Mouse (Mus musculus) hindlimb bud, embryonic 11.5 days (tissue): ENCODE measurements around the gene Rnf208.

ENCODE experiments used
- DNase-seq: peaks from one replicate; pipeline ENCODE4 v3.0.0-alpha.2; 2012; ENCODE audit warnings: low read depth, low spot score; ENCODE audit errors: extremely low spot score

Rnf208 gene

GRCm38 (mm10) chr2:25242101-25242506, at the start of gene Rnf208, which contains the start of gene Cysrt1:
TSS of gene Rnf208 (plus strand) at chr2:25242255.
TSS of gene Cysrt1 (minus strand) at chr2:25242452.
- DNase-seq: no peak

DNA sequence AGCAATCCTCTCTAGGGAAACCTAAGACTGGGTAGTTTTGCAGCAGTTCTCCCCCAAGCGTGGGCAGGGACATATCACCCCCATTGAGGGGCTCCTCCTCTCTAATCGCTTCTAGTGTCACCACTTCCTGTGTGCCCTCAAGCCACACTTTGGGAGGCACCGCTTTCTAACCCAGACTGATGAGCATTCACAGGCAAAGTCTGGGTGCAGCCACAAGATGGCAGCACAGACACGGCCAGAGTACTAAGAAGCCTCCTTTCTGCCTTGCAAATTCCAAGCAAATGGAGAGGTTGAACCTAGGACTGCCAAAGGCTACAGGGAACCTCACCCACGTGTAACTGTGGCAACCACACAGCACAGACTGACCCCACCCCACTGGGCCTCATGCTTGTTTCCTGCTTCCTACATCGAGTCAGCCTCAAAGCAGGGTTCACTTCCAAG, 48.7 kb upstream of the Rnf208 start:
- peak; percentile 84 for DNase-seq

DNA sequence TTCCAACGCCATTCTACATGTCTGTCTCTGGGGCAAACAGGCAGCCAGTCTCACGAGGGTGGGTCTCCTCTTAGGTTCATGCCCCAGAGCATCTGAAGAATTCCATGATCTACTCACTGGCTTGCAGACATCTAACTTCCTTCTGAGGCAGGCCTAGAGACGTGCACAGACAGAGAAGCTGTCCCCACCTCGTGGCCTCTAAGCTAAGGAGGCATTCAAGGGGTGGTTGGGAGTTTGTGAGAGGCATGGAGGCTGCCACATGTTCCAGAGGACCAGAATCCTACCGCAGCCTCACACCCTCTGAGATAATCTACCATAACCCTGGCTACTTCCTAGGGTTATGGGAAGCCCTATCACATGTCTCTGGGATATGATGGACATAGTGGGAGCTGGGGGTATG, 48.0 kb upstream of the Rnf208 start:
- DNase-seq: no peak

- no peak for DNase-seq
Observed at GRCm38 (mm10) chr2:25194486-25195171, 47.4 kb upstream of the Rnf208 start.

DNA sequence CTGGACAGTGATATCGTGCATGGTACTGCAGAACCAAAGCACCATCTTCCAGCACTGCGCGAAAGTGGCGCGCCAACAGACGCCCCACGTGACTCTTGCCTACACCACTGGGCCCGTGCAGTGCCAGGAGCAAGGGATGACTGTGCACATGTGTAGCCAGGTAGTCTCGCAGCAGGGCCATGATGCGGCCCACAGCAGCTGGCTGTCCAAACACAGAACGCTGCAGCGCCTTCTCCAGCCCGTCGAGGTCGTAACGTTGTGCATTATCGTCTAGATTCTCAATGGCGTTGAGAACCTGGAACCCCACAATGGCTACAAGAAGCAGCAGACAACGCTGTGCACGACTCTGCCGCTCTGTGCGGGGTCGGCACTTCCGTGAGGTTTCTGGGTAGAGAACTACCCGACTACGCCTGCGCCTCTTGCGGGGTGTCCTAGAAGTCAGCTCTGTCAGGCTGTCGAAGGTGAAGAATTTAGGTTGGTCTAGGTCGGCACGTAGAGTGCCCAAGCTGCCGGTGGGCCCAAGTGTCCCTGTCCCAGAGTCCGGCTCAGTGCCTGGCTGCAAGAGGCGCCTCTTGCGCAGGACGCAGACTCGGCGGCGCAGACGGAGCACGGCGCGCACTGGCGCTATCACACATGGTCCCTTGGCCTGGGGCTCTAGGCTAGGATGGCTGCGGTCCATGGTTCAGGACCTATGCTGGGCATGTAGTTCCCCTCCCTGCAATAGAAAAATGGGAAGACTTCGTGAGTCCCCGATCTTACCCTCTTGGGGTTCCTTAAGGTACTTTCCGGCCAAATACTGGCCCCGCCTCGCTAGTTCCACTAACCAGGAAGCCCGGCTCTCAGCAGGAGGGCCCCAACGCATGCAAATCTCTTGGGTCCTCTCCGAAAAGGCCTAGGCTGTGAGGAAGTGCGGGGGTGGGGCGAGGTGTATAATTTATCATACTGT, 46.6 kb upstream of the Rnf208 start:
- no peak for DNase-seq

DNA sequence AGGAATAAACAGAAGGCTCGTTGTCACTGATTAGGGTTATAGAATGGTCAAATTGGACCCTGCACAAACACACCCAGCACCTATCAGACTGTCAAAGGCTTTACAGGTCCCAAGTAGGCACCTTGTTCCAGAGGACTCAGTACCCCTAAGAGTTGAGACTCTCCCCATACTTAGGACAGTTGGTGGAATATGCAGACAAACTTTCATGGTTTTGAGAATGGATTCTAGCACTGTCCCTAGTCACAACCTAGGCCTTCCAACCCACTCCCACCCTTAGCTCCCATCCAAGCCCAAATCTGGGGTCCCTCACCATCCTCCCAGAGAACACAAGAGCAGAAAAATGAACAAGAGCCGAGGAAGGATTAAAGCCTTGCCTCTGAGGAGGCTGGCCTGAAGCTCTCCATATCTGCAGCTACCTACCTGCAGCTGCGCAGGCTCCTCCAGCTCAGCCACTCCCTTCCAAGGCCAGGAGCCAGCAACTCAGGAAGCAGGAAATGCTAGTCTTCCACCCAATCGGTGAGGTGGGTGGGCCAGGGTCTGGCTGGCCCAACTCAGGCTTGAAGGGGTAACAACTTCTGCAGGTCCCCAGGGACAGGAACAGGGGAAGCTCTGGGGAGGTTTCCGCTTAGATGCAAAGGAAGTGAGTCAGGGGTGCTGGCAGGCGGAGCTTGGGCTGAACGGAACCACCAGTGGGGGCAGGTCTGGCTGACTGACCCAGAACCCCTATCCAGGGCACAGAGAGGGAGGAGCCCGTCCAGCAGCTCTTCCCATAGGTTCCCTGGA, 45.7 kb upstream of the Rnf208 start, which contains the start of gene Tor4a:
Gene Tor4a, minus strand, starts transcription at position 715 of the 783 bp plus-strand sequence.
- DNase-seq: no peak

- DNase-seq: no peak
Observed at GRCm38 (mm10) chr2:25197191-25197590, 44.9 kb upstream of the Rnf208 start.

GRCm38 (mm10) chr2:25197946-25198345, 44.1 kb upstream of the Rnf208 start:
- no peak for DNase-seq

- no peak for DNase-seq
Observed at GRCm38 (mm10) chr2:25200631-25201030, 41.4 kb upstream of the Rnf208 start.

DNA sequence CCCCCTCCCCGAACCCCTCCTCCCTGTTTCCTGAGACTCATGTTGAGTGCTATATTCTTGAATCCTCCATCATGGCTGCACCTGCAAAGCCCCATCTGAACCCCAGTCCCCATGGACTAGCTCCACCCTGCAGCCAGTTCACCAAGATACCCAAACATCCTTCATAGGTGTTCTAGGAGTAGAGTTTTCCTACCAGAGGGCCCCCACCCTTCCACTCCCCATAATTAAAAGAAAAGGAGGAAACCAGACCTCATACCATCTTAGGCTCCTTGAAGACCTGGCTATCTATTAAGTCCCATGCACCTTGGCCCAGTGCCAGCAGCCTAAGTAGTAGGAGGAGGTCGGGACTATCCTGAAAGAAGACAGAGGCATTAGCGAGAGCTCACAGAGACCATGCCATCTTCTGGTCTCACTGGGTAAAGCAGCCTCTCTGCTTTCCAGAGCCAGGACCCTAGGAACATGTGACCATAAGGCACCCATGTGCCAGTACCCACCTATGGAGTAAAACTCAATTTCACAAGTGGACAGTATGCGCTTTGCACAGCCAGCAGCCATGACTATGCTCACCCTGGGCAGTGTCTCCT, 38.3 kb upstream of the Rnf208 start:
- no peak for DNase-seq

- DNase-seq: no peak
Observed at GRCm38 (mm10) chr2:25207593-25207992, 34.5 kb upstream of the Rnf208 start.

DNA sequence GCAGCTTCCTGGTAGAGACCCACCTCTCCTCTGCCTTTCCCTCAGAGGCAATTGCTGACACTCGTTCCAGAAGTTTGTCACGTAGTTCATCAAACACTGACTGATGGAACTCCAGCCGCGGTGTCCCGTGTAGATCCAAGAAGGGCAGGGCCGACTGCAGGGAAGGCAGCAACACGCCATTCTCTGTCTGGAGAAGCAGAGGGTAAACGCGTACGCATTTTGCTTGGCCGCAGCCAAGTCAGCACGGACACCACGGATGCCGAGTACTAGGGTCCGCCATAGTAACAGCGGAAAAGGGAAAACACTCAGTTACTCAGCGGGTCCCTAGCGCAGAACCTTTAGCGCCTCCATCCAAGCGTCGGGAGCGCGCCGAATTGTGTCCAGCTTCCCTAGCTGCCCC, 31.4 kb upstream of the Rnf208 start:
- DNase-seq: no peak

DNA sequence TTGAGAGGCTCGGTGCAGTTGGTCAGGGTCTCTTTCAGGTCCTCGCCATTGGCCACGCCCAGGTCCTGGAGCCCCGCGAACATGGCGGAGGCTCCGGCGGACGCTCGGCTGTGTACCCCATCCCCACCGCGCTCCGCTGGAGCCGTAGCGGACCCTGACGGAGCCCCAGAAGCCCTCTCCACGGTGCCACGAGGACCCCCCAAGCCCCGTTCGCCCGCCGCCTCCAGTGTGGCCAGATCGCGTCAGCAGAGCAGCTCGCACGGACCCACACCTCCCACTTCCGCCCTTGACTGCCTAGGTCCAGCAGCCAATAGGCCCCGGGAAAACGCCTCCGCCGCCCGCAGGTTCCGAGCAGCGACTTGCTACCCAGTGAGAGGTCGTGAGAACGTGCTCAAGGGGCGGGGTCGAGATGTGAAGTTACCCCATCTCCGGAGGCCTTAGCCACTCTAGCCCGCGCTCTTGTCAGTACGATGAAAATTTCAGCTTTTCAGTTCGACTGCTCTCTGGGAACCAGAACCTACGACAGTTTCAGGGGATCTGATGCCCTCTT, 30.9 kb upstream of the Rnf208 start, which contains the start of gene Nelfb:
Gene Nelfb, minus strand, starts transcription at position 369 of the 550 bp plus-strand sequence.
- no peak for DNase-seq

- no peak for DNase-seq
Observed at GRCm38 (mm10) chr2:25213266-25213865, 28.7 kb upstream of the Rnf208 start.

DNA sequence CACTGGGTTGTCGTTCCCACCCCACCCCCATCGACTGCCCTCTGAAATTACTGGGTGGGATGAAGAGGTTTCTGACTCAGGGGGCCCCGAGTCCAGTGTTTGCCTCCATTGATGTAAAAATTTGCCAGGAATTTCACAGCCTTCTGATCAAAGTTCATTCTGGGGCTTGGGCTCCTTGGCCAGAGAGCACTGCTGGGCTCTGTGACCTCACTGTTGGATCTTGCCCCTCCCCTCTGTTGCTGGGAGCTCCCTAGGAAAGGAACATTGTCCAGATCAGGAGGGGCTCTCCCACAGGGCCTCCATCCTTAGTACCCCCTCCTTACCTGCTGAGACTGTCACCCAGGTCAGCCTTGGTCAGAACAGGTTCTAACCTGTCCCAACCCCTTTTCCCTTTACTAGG, 27.6 kb upstream of the Rnf208 start, which contains the start of gene Stpg3:
Gene Stpg3, minus strand, starts transcription at position 194 of the 400 bp plus-strand sequence.
- DNase-seq: no peak

GRCm38 (mm10) chr2:25217666-25218065, 24.4 kb upstream of the Rnf208 start:
- DNase-seq: no peak

- DNase-seq: no peak
Observed at GRCm38 (mm10) chr2:25218445-25218844, 23.6 kb upstream of the Rnf208 start, which contains the start of gene Fam166a. TSS of gene Fam166a (plus strand) at chr2:25218745.

- DNase-seq: no peak
Observed at GRCm38 (mm10) chr2:25221331-25221772, 20.7 kb upstream of the Rnf208 start.

DNA sequence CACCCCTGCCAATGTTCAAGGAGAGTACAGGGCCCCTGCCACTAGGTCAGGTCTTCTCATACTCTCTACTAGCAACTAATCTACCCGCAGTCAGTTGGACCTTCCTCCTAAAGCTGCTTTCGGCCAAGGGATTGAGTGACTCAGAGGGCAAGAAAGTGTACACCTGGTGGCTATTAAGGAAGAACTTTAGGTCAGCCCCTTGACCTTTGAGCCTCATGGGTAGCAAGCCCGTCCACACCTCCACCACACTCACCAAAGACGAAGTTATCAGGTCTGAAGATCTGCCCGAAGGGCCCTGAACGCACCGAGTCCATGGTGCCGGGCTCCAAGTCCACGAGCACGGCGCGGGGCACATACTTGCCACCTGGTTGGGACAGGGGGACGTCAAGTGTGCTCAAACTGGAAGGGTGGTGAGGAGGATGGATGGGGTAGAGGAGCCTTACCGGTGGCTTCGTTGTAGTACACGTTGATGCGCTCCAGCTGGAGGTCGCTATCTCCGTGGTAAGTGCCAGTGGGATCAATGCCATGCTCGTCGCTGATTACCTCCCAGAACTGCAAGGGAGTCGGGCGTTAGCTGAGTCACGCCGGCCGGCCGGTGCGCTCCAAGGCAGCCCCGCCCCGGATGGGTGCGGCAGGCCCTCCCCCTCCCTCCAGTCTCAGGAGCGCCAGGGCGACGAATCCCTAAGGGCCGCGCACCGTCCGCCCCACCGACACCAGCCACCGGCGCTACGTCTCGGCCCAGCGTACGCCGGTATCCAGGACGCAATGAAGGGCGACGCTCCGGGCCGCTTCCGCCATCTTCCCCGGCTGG, 18.2 kb upstream of the Rnf208 start:
- no peak for DNase-seq
